Mouse (Mus musculus) midbrain, postnatal 0 days (tissue): ENCODE results near the gene Vps35l. TPM values are rescaled to one million over a fixed set of nuclear protein-coding genes. Genes with fewer than 3 reads are reported as not detected.
A peak's percentile ranks its signal among the peaks of the same experiment; 100 is the strongest.

Experiments
- ATAC-seq: fragments of 200-750 bp; cut with Nextera tagmentation; 2 replicates; pipeline ENCODE4 v1.8.0; 2017; ENCODE audit warnings: moderate number of reproducible peaks, mild to moderate bottlenecking, moderate TSS enrichment, moderate library complexity; ENCODE audit not compliant: low FRiP score
- DNase-seq: peaks from one replicate; pipeline ENCODE4 v3.0.0-alpha.2; 2015; ENCODE audit warnings: low spot score
- H3K27ac ChIP-seq: fragments of 300-500 bp; sonication (generic); 2 replicates; pipeline ENCODE4 v1.5.1; 2014; ENCODE audit warnings: low read depth, mild to moderate bottlenecking, low read length, mixed read lengths
- H3K27me3 ChIP-seq: fragments of 300-500 bp; sonication (generic); 2 replicates; pipeline ENCODE4 v1.6.1; 2014; ENCODE audit warnings: low read length, control low read depth, mixed read lengths; ENCODE audit not compliant: insufficient read depth
- H3K36me3 ChIP-seq: fragments of 300-500 bp; sonication (generic); 2 replicates; pipeline ENCODE4 v1.6.1; 2014; ENCODE audit warnings: low read length, control low read depth, mixed read lengths; ENCODE audit not compliant: insufficient read depth
- H3K4me1 ChIP-seq: fragments of 300-500 bp; sonication (generic); 2 replicates; pipeline ENCODE4 v1.6.1; 2014; ENCODE audit warnings: mild to moderate bottlenecking, control low read depth, antibody characterized with exemption, low read length, mixed read lengths; ENCODE audit not compliant: insufficient read depth
- H3K4me2 ChIP-seq: fragments of 300-500 bp; sonication (generic); 2 replicates; pipeline ENCODE4 v1.6.1; 2014; ENCODE audit warnings: low read depth, mild to moderate bottlenecking, low read length, mixed read lengths; ENCODE audit not compliant: poor library complexity, severe bottlenecking
- H3K4me3 ChIP-seq: fragments of 300-500 bp; sonication (generic); 2 replicates; pipeline ENCODE4 v1.5.1; 2014; ENCODE audit warnings: low read depth, mild to moderate bottlenecking, low read length, moderate library complexity
- H3K9ac ChIP-seq: fragments of 300-500 bp; sonication (generic); replicated peaks from 2 replicates; pipeline ENCODE4 v1.6.1; 2014; ENCODE audit warnings: mild to moderate bottlenecking, low read length, moderate library complexity, mixed read lengths; ENCODE audit not compliant: poor library complexity, severe bottlenecking
- H3K9me3 ChIP-seq: fragments of 300-500 bp; sonication (generic); 2 replicates; pipeline ENCODE4 v1.6.1; 2016; ENCODE audit warnings: low read length, control low read depth
- CTCF ChIP-seq: IDR thresholded peaks from 2 replicates; pipeline ENCODE4 v1.5.1; 2016; ENCODE audit warnings: antibody characterized with exemption, mild to moderate bottlenecking
- WGBS: fragments of 180-500 bp; shearing (Covaris S2); extraction: QIAGEN DNeasy Blood & Tissue Kit; methylation state at CpG from one replicate; pipeline ENCODE4 v1.1.7; 2014; 5-methylcytosine and 5-hydroxymethylcytosine counted together
- polyA plus RNA-seq: library from polyadenylated mRNA; unstranded; fragments of >200 nt; fragmentation: Nextera tagmentation; extraction: Ambion mirVana; gene quantifications from 2 replicates; pipeline ENCODE4 v1.2.1, GENCODE M21; 2015
- total RNA-seq: library from RNA; depleted of rRNA; stranded (reverse); fragments of >200 nt; gene quantifications from 2 replicates; pipeline ENCODE4 v1.2.3, GENCODE M21; 2014

The Vps35l gene
- total and polyA plus RNA-seq, 2 experiments from 2014 or later = 89.4 to 114 TPM

DNA sequence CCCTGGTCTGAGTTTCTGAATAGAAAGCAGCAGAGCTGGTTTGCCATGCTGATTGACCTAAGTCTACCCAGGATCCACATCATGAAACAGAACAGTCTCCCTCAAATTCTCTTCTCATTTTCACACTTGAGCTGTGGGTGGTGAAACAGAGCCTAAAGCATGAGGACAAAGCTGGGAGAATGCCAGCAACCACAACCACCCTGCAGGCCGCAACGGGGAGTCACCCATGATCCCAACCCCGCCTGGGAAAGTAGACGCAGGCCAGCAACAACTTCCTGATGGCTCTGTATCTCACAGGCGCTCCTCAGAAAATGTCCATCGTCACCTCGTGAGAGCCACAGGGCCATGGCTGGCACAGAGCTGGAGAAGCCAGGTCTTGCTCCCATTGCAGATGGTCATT is 111.5 kb downstream of the Vps35l start:
- no peak for ATAC-seq
- Histone ChIP-seq H3K4me3 (no peak overlapping the region), H3K9ac (no peak overlapping the region), H3K27me3 (no peaks in the 10 kb centered on the region), H3K4me2 (no peak overlapping the region), H3K36me3 (peaks cover 53% of the 10 kb centered on the region), H3K4me1 (no peaks in the 10 kb centered on the region), H3K27ac (no peak overlapping the region), H3K9me3 (no peaks in the 10 kb centered on the region)
- 91% methylated on average over 7 of the region's 7 CpGs for WGBS
- no peak for TF ChIP-seq CTCF
- no peak for DNase-seq

DNA sequence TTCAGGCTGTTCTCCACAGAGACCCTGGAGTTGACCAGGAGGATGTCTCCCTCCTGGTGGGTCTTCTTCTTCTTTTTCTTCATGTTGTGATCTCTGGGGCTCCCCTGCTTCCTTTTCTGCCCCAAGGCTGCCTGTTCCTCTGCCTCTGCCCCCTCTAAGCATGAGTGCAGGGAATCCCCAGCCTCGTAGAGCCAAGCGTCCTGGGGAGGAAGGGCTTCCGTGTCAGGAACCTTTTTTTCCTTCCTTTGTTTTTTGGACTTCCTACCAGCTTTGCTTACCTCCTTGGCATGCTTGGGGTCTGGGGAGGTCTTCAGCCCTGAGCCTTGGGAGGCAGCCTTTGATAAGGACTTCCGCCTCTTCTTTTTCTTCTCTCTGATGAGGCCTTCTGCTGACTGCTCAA is 112.6 kb downstream of the Vps35l start:
- TF ChIP-seq CTCF = no peak
- H3K36me3 ChIP-seq = peaks cover 46% of the 10 kb centered on the region
- ATAC-seq = no peak

DNA sequence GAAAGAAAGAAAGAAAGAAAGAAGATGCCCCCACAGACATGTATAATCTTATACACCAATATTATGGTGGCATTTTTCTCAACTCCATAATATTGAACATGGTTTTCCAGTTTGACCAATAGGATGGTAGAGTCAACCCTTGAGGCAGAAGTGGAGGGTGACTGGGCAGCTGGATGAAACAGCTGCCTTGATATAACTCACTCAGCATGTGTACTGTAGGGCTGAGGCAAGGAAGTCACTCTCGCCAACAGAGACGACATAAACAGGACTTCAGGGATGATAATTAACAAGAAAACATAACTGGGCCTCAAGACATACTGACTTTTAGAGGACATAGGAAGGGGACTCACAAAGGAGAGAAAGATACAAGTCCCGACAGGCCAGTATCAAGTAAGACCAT is 114.6 kb downstream of the Vps35l start:
- no peaks in the 10 kb centered on the region for H3K27me3 ChIP-seq
- no peak for ATAC-seq
- WGBS = 21% methylated on average over 3 of the region's 3 CpGs
- H3K4me3 ChIP-seq = peak overlapping the region; percentile 83
- no peaks in the 10 kb centered on the region for H3K9me3 ChIP-seq
- DNase-seq = no peak
- no peak overlapping the region for H3K27ac ChIP-seq
- H3K9ac ChIP-seq = peak overlapping the region; percentile 64; the same call in 1 of the 2 replicates
- H3K36me3 ChIP-seq = peaks cover 27% of the 10 kb centered on the region
- no peaks in the 10 kb centered on the region for H3K4me1 ChIP-seq
- peak overlapping the region; percentile 67 for H3K4me2 ChIP-seq
- no peak for TF ChIP-seq CTCF

More for the DNA sequence above, 112.6 kb downstream of the Vps35l start:
- Histone ChIP-seq H3K9me3 (no peaks in the 10 kb centered on the region), H3K4me2 (no peak overlapping the region), H3K9ac (no peak overlapping the region), H3K27me3 (no peaks in the 10 kb centered on the region), H3K4me1 (no peaks in the 10 kb centered on the region), H3K4me3 (no peak overlapping the region), H3K27ac (no peak overlapping the region)
- DNase-seq = no peak
- WGBS = 80% methylated on average over 4 of the region's 4 CpGs

GRCm38 (mm10) chr7:118855171-118855876 is 115.3 kb downstream of the Vps35l start, which contains the start of gene Iqck:
Gene Iqck, plus strand, starts transcription at chr7:118855752.
- WGBS = under 1% methylated on average over 57 of the region's 57 CpGs
- H3K4me2 ChIP-seq = peak within 1 kb of the TSS; percentile 67
- H3K27ac ChIP-seq = peak within 1 kb of the TSS; percentile 74

GRCm38 (mm10) chr7:118855877-118856304 is 115.9 kb downstream of the Vps35l start, which contains the start of gene Knop1:
Gene Knop1, minus strand, starts transcription at chr7:118856254.
- ATAC-seq (peak; percentile 75), DNase-seq (peak; percentile 44)
- Histone ChIP-seq H3K4me1 (no peaks in the 10 kb centered on the region), H3K4me2 (peak within 1 kb of the TSS; percentile 67), H3K27me3 (no peaks in the 10 kb centered on the region), H3K27ac (peak within 1 kb of the TSS; percentile 74), H3K36me3 (0 out of 2 replicates have a peak, but pooled peaks cover 16% of the 10 kb centered on the region), H3K9ac (peak within 1 kb of the TSS; percentile 72), H3K4me3 (peak within 1 kb of the TSS; percentile 83), H3K9me3 (no peaks in the 10 kb centered on the region)
- WGBS = under 1% methylated on average over 42 of the region's 46 CpGs
- no peak for TF ChIP-seq CTCF

More at GRCm38 (mm10) chr7:118855171-118855876, 115.3 kb downstream of the Vps35l start, which contains the start of gene Iqck:
- Histone ChIP-seq H3K27me3 (no peaks in the 10 kb centered on the region), H3K9me3 (no peaks in the 10 kb centered on the region), H3K4me1 (no peaks in the 10 kb centered on the region), H3K36me3 (peaks cover 22% of the 10 kb centered on the region; the same call in 1 of the 2 replicates), H3K9ac (peak within 1 kb of the TSS; percentile 72), H3K4me3 (peak within 1 kb of the TSS; percentile 83)
- peak; percentile 98 for ATAC-seq
- peak; percentile 96 for DNase-seq
- TF ChIP-seq CTCF = no peak

DNA sequence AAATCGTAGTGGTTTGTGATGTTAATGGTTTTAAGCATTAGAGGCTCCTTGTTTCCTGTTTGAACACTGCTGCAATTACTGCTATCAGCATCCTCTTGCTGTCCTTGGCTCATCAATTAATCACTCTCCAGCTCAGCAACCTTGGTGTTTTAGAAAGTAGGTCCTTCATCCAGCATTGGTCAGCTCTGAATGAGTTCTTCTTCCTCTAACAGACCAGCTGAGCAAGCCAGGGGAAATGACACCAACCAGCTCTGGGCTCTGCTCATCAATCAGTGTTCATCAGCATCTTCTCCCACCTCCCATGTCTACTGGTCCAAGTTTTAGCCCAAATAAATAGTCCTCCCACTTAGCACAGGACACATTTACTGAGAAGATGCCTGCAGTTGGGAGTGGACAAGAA is 118.6 kb downstream of the Vps35l start:
- TF ChIP-seq CTCF = no peak
- Histone ChIP-seq H3K4me3 (no peak overlapping the region), H3K9me3 (no peaks in the 10 kb centered on the region), H3K27ac (no peak overlapping the region), H3K9ac (no peak overlapping the region), H3K27me3 (no peaks in the 10 kb centered on the region), H3K4me2 (no peak overlapping the region), H3K36me3 (no peaks in the 10 kb centered on the region), H3K4me1 (no peaks in the 10 kb centered on the region)
- DNase-seq (no peak), ATAC-seq (no peak)
- 91% methylated on average over 1 of the region's 1 CpGs for WGBS
